Mouse (Mus musculus) heart, postnatal 36 days (tissue): ENCODE measurements around the gene Tgm2. TPM values are rescaled to one million over a fixed set of nuclear protein-coding genes. Genes with fewer than 3 reads are reported as not detected.
A peak's percentile ranks its signal among the peaks of the same experiment; 100 is the strongest.

Experiments
- DNase-seq, 2 experiments: peaks; one replicate each; pipeline ENCODE4 v3.0.0; 2021 to 2022
- intact Hi-C: fragments of 180-260 bp; cut with DNase I; formaldehyde crosslinking; loops from one replicate; pipeline ENCODE4 v1.15.1; 2025
- total RNA-seq, 2 experiments: library from RNA; stranded (reverse); gene quantifications; 2 replicates each; pipeline ENCODE4 v1.2.3; 2021

The Tgm2 gene
- 100 to 1,000 TPM; 237 to 310 TPM for total RNA-seq

- peak; percentile 97 to 99 for DNase-seq
- intact Hi-C loops: loop anchor here (1.0 to 2.0 kb wide), 5 partner anchors 35 to 99 kb away; no protein-coding TSS in a partner anchor
These were observed at the start of gene Tgm2 for GRCm38 (mm10) chr2:158146223-158146622. Tgm2 (minus strand) TSS chr2:158146436.

DNA sequence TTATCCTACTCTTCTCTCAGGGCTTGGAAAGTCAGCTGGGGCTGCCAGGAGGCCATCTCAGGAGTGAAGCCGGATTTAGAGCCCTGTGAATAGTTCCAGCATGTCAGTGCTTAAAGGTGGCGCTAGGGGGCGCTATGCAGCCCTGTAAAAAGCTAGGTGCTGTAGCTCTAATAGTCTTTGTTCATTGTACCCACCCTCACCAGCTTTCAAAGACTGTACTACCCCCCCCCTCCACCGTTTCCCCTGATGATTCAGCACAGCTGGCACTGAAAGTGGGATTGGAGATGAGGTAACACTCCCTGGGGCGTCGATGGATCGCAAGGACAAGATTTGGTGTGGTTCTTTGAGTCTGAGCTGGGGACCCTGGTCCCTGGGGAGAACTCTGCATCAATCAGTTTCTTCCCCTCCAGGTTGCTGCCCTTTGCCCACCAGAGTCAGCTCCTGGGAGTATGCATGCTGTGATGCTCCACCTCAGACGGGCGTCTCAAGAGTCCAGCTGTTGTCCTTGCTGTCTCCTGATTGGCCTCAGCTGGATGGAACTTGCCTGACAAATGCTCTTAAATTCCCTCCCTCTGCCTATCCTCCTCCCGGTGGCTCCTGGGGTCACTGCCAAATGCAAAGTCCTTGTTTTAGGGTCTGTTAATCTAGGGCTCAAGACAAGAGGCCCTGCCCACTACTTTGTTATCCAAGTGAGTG is 48.9 kb upstream of the Tgm2 start:
- DNase-seq: peak; percentile 46 to 58
- intact Hi-C loops: no loop called here

DNA sequence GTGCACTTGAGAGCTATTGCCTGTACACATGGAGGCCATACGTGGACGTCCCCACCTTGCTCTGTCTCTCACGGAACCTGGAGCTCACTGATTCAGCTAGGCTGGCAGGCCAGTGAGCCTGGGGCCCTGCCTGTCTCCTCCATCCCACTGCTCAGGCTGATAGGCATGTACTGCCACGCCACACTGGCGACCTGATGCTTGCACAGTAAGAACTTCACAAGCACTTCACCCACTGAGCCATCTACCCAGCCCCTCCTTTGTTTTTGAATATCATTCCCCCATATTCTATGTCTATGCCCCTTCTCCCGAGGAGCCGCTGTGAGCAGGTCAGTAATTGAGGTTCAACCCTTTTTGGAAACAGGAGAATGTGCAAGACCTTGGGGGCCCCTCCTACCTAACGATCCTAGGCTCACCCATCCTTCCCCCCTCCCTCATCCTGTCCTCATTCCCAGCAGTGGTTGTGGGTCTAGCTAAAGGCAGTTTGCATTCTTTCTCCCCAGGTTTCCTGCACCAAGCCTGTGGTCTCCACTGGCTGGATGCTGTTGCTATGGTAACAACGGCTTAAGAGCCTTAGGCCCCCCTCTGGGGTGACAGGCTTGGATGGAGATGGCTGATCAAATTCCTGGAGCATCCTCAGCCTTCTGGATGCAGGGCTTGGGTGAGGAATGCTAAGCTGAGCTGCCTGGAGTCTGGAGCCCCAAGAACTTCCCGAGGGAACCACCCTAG is 47.5 kb upstream of the Tgm2 start:
- intact Hi-C loops: no loop called here
- no peak for DNase-seq

- peak; percentile 74 to 80 for DNase-seq
- intact Hi-C loops: no loop called here
These were observed 44.9 kb upstream of the Tgm2 start for GRCm38 (mm10) chr2:158191098-158191497.

- DNase-seq: no peak
- intact Hi-C loops: no loop called here
These were observed 43.2 kb upstream of the Tgm2 start for GRCm38 (mm10) chr2:158189451-158189850.

DNA sequence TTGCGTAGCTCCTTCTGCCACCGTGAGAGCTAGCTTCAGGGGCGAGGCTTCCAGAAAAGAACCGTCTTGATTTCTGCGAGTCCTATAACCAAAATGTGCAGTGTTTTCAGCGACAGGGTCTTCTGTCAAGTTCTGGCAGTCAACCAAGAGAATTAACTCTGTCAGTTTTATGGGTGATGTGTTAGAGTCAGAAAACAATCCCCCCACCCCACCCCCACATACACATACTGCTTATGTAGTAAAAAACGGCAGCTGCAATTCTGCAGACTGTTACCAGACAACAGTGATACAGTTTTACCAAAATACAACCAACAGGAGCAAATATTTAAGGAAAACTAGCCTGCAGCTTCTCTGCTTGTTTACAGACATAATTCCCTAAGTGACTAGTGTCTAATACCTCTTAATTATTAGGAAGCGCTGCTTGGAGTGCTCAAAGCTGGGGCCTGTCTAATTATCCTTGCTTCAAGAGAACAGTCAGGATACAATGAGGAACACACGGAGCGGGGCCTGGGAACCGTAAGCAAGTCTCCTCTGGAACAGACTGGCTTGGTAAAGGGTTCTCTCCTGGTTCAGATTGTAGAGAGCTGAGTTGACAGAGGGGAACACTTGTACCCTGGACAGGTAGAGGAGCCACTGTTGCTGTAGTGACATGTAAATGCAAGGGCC is 40.1 kb upstream of the Tgm2 start:
- DNase-seq: no peak
- intact Hi-C loops: no loop called here

- intact Hi-C loops: loop anchor here (5.0 kb wide), 1 partner anchor 76 kb away; no protein-coding TSS in a partner anchor
- DNase-seq: no peak
These were observed 37.0 kb upstream of the Tgm2 start for GRCm38 (mm10) chr2:158183266-158183665.

- intact Hi-C loops: loop anchor here (2.0 to 5.0 kb wide), 2 partner anchors 35 to 75 kb away; partner anchors contain the start of gene Tgm2
- DNase-seq: no peak
These were observed 35.7 kb upstream of the Tgm2 start for GRCm38 (mm10) chr2:158181932-158182331.

- peak in 1 of 2 experiments; percentile 77 for DNase-seq
- intact Hi-C loops: loop anchor here (2.0 to 5.0 kb wide), 2 partner anchors 34 to 73 kb away; partner anchors contain the start of gene Tgm2
These were observed 34.6 kb upstream of the Tgm2 start for GRCm38 (mm10) chr2:158180797-158181196.

DNA sequence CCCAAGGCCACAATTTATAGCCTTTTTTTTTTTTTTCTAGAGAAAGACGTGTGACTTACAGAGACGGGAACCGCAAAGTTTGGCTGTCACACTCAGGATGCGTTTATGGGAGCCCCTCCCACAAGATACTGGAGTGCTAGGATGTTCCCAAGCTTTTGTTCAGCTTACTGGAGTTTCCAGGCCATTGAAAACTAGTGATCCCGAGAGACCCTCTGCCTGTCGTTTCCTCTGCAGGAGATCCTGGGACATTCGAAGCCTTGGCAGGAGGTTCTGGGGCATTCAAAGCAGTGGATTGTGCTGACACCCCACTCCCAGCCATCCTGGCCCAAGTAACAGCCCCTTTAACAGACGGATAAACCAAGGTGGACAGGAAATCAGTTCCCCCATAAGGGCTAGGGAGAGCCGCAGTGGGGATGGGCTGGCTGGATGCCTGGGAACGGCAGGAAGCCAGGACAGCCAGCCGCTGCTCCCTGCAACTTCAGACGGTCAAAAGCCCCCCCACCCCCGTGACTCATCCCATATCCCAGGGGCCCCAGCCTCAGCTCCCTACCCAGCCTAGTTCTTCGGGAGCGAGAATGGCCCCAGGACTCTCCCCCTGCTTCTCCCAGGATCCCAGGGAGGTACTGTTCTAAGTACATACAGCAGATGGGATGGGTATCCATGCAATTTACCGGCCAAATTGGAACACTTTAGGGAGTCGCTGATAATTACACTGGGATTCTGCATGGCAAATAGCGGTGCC is 33.3 kb upstream of the Tgm2 start:
- intact Hi-C loops: loop anchor here (2.0 to 5.0 kb wide), 2 partner anchors 33 to 72 kb away; partner anchors contain the start of gene Tgm2
- peak; percentile 65 to 74 for DNase-seq

DNA sequence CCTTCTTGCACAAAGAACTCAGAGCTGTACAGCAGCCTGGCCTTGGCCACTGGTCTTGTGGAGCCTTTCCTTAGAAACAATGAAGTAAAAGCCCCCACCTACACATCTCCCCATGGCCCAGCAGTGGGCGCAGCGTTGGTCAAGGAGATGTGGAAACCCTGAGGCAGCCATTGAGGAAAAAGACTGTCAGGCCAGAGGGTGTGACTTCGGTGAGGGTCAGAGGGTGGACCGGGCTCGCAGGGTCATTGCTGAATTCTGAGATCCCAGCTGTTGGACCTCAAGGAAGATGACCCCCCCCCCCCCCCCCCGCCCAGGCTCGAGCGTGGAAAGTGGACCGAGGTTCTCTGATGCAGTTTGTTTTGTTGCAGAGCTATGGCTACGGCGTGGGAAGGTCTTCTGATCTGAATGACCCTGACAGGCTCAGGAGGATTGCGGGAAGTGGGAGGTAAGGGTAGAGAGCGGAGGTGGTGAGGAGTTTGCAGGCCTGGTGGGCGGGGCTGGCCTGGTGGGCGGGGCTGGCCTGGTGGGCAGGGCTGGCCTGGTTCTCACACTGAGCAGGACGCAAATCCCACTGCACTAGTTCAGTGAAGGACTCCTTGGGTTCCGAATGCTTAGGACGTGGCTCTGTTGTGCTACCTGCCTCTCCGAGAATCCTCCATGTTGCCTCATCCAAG is 32.6 kb upstream of the Tgm2 start:
- intact Hi-C loops: no loop called here
- peak; percentile 79 to 83 for DNase-seq

DNA sequence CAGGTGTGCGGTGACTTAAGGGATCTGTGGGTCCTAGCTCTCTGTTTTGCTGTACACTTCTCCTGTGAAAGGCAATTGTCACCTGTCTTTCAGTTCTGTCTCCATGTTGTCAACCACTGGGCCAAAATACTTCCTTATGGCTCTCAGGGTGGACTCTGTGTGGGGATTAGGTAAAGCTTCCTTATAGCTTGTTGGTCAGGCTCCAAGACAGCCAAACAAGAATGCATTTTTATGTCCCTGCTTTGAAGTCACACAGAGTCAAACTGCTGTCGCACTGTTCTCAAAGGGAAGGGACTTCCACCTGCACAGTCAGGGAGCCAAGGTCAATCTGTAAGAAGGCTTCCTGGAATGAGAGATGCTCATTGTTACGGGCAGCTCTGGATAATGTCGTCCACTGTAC is 31.9 kb upstream of the Tgm2 start:
- no peak for DNase-seq
- intact Hi-C loops: no loop called here

DNA sequence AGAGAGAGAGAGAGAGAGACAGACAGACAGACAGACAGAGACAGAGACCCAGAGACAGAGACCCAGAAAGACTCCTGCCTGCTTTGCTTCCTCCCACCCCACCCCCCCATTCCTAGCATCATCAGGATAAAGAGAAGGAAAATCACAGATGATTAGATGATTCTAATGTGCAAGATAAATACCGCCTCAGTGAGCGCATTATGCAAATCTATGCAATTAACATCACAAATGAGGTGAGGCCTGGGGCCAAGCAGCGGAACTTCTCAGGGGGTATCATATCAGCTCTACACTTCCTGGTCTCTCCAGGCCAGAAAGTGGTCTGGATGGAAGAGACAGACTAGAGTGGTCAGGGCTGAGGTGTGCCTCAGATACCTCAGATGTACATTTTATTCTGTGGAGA is 31.3 kb upstream of the Tgm2 start:
- intact Hi-C loops: no loop called here
- DNase-seq: no peak

GRCm38 (mm10) chr2:158176763-158177162 is 30.5 kb upstream of the Tgm2 start:
- no peak for DNase-seq

DNA sequence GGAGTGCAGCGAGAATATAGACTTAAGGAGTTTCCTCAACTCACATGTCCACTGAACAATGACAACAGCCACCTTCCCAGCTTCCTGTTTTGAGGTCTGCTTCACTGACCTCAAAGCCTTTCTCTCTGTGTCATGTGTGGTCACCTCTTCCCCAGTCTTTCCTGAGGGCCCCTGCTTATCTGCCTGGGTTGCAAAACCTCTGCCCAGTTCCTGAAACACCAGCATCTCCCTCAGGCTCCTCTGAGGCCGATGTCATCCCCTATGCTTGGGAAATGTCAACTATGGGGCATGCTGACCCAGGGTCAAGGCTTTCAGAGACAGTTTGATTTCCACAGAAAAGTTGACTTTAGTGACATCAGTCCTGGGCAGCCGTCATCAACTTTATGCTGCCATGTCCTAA is 29.2 kb upstream of the Tgm2 start:
- DNase-seq: no peak
- intact Hi-C loops: no loop called here

More at GRCm38 (mm10) chr2:158176763-158177162, 30.5 kb upstream of the Tgm2 start:
- intact Hi-C loops: no loop called here

DNA sequence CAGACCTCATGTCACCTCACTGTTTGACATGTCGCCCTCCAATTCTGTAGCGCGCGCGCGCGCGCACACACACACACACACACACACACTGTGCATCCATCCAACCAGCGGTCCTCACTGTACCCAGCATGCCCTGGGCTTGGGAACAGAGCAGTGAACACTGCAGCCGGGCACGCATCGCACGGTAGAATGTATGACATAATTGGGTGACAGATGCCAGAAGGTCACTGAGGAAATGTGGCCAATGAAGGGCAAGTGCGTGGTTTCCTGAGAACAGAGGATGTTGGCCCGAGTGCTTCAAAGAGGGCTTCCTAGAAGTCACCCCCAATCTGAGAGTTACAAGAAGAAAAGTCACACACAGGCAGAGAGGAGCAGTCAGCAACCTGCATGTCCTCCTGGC is 28.7 kb upstream of the Tgm2 start:
- intact Hi-C loops: no loop called here
- DNase-seq: no peak

DNA sequence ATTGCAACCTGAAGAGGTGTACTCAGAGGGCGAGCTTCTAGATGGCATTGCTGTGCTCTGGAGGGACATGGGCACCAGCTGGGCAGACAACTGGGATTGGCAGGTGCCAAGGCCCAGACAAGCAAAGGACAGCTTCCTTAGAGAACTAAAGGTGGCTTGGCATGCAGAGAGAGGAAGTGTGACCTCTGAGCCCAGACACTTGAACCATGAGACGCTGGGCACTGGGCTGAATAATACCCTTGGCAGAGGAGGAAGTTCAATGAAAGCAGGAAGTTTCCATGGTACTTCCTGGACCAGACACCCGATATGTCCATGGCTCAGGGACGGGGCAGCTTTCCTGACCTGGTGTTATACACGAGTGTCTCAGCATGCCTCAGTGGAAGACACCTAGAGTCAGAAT is 28.2 kb upstream of the Tgm2 start:
- intact Hi-C loops: no loop called here
- no peak for DNase-seq

DNA sequence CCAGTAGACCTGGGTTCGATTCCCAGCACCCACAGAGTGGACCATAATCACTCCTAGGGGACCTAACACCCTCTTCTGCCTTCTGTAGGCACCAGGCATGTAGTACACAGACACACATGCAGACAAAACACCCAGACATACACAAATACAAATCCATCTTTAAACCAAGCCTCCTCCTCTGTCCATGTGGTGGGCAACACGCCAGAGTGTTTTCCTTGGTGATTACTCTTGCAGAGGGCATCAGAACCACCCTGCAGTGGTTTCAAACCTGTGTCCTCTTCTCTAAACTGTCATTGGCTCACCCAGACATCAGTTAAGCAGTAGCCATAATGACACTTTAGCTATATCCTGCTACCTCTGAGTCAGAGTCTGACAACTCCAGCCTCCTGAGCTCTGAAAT is 24.2 kb upstream of the Tgm2 start:
- intact Hi-C loops: no loop called here
- DNase-seq: no peak

DNA sequence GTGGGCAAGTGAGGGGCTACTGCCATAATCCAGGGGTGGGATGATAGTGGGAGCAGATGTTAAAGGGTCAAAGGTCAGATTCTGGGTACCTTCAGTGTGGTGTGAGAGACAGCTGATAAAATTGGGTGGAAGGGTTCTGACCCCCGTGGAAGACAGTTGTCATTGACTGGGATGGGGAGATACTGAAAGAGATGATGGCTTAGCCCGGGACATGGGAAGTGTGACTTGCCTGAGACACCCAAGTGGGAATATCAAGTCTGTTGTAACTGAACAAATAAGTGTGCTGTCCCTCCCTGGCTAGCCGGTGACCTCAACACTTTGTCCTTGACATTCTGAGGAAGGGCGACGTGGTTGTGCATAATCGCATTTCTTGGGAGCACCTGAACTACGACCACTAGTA is 23.5 kb upstream of the Tgm2 start:
- intact Hi-C loops: no loop called here
- DNase-seq: no peak

DNA sequence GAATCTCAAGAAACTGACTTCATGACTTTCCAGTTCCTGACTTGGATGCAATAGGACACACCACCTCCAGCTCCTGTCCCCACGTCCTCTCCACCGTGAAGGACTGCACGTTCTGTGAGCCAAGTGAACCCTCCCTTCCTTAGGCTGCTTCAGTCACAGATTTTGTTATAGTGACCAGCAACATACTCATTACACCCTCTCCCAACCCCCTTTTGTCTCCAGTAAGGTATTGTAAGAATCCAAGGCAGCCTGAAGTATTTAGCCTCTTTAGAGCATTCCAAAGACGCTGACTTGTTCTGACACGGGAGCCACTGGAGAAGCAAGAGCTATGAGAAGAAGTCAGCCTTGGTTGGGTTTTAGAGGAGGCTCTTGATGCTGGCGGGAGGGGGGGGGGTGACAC is 23.1 kb upstream of the Tgm2 start:
- intact Hi-C loops: no loop called here
- DNase-seq: no peak
